Comparison of ENCODE assay signal across 8 mouse cellular contexts in the genomic region with DNA sequence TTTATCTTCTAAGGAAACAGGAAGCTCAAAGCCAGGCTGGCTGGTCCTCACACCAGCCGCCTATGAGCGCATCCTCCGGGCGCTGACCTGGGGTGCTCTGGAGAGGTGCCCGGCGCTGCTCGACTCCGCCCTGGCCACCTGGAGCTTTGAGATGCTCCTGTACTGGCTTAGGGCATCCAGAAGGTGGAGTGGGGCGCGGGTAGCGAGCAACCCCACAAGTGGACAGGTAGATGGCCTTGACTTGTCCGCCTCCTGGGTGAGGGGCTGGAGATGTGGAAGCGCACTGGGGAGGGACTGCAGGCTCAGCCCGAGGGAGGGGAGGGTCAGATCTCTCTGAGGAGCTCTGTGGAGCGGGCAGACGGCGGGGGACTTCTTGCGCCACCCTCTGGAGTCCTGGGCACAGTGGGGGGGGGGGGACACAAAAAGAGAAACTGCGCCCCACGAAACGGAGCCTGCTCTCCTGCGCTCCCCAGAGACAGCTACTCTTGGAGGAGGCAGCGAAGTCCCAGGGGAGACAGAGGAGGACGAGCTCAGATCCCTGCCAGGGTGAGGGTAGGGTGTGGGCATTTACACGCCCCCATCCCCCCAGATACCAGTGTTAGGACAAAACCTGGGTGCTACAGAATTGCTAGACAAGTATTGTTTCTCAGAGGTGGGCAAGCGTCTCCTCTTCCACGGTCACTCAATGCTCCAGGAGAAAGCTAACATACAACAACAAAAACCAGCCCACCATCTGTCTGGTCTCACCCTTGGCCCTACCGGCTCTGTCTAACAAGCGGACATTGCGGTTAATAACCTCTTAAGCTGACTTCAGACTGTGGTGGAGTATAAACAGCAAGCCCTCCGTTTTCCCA. TPM values are rescaled to one million over a fixed set of nuclear protein-coding genes. Genes with fewer than 3 reads are reported as not detected.
DNase-seq lines count a peak whose midpoint lies in the region; ATAC-seq and TF ChIP-seq lines count a peak whose summit lies in the region.

No protein-coding gene starts in this region.

- peaks cover 7% of the 10 kb centered on the region for H3K9me3 ChIP-seq in hindbrain, embryonic 14.5 days (ENCODE audit: control insufficient read depth, low read length)
- peaks cover 7% of the 10 kb centered on the region for H3K9me3 ChIP-seq in liver, postnatal 0 days (ENCODE audit: low read length)

- no peaks in the 10 kb centered on the region for H3K36me3 ChIP-seq in hindbrain, embryonic 14.5 days (replicated peaks; ENCODE audit: control insufficient read depth, insufficient read depth)
- no peaks in the 10 kb centered on the region for H3K36me3 ChIP-seq in liver, postnatal 0 days (replicated peaks; ENCODE audit: insufficient read depth, low read length)

- DNase-seq in heart, adult 11 months, result peak; percentile 96
- DNase-seq in heart, postnatal 10 days, result no peak
- peak; percentile 37 for DNase-seq in urinary bladder, adult 2 months (ENCODE audit: low spot score)
- DNase-seq in urinary bladder, postnatal 10 days (ENCODE audit: low spot score), result no peak
- DNase-seq in hindbrain, embryonic 14.5 days (ENCODE audit: low spot score), result no peak
- peak; percentile 52 for DNase-seq in liver, postnatal 0 days
- DNase-seq in right cerebral cortex, postnatal 10 days (ENCODE audit: low spot score in 2 of 2), result peak; percentile 68 to 70
- DNase-seq in ovary, adult 18-20 months (ENCODE audit: low spot score), result no peak

- peak overlapping the region; percentile 87 for H3K27ac ChIP-seq in hindbrain, embryonic 14.5 days
- peak overlapping the region; percentile 82 for H3K27ac ChIP-seq in liver, postnatal 0 days (ENCODE audit: low read depth)

- no peaks in the 10 kb centered on the region for H3K27me3 ChIP-seq in hindbrain, embryonic 14.5 days (ENCODE audit: control insufficient read depth, insufficient read depth, low read length)
- H3K27me3 ChIP-seq in liver, postnatal 0 days (ENCODE audit: insufficient read depth, low read length), result peaks cover 9% of the 10 kb centered on the region; the same call in 1 of the 2 replicates

- H3K4me3 ChIP-seq in hindbrain, embryonic 14.5 days (replicated peaks; ENCODE audit: low read length), result peak overlapping the region; percentile 63
- H3K4me3 ChIP-seq in liver, postnatal 0 days (ENCODE audit: low read depth, low read length), result peak overlapping the region; percentile 66

- peak overlapping the region; percentile 78 for H3K9ac ChIP-seq in hindbrain, embryonic 14.5 days
- H3K9ac ChIP-seq in liver, postnatal 0 days (replicated peaks), result peak overlapping the region; percentile 67

- peak overlapping the region; percentile 95 for H3K4me2 ChIP-seq in hindbrain, embryonic 14.5 days (replicated peaks)
- H3K4me2 ChIP-seq in liver, postnatal 0 days (ENCODE audit: low read depth, low read length), result peak overlapping the region; percentile 90

- no peak for TF ChIP-seq EP300 in liver, postnatal 0 days (IDR thresholded peaks at IDR 0.05; ENCODE audit: low read depth)

- 1% methylated on average over 31 of the region's 31 CpGs for WGBS in hindbrain, embryonic 14.5 days
- WGBS in liver, postnatal 0 days (ENCODE audit: insufficient replicate concordance), result 3% methylated on average over 31 of the region's 31 CpGs

- ATAC-seq in hindbrain, embryonic 14.5 days (ENCODE audit: low FRiP score), result peak; percentile 61
- ATAC-seq in liver, postnatal 0 days, result peak; percentile 40

- TF ChIP-seq CTCF in liver, postnatal 0 days (IDR thresholded peaks at IDR 0.05; ENCODE audit: low read depth), result peak; percentile 38; the same call in 1 of the 2 replicates

- intact Hi-C loops in heart, postnatal 10 days (cut with DNase I), result loop anchor here (2.0 kb wide), 2 partner anchors 39 to 61 kb away; no protein-coding TSS in a partner anchor

- H3K4me1 ChIP-seq in hindbrain, embryonic 14.5 days (replicated peaks; ENCODE audit: control insufficient read depth, insufficient read depth, low read length), result peaks cover 29% of the 10 kb centered on the region
- peaks cover 49% of the 10 kb centered on the region for H3K4me1 ChIP-seq in liver, postnatal 0 days (ENCODE audit: insufficient read depth)

RNA-seq across cellular contexts. Expression of gene Abcg1, which starts 0.6 kb away (rescaled TPM):
- total RNA-seq in heart, postnatal 10 days (2021), result 1 to 10 TPM; 8.9 to 10.0 TPM
- polyA plus RNA-seq in urinary bladder, adult 2 months (2012; rRNA removed), result 7.4 and 9.9 TPM in 2 replicates
- 19.3 and 21.1 TPM in 2 replicates for polyA plus RNA-seq in hindbrain, embryonic 14.5 days (2014; fragmentation: Nextera tagmentation; extraction: Ambion mirVana)
- polyA plus RNA-seq in liver, postnatal 0 days (2015; fragmentation: Nextera tagmentation; extraction: Ambion mirVana), result 8.9 and 9.4 TPM in 2 replicates

Comparison
In these comparisons a context has a peak if more than half of its experiments do, and no peak if none do; other contexts are left out.
1. DNase-seq: peak in heart, adult 11 months (single experiment), urinary bladder, adult 2 months (single experiment), liver, postnatal 0 days (single experiment) and right cerebral cortex, postnatal 10 days (2 of 2); none in heart, postnatal 10 days (0 of 2), urinary bladder, postnatal 10 days (single experiment), hindbrain, embryonic 14.5 days (single experiment) and ovary, adult 18-20 months (single experiment).